Mouse (Mus musculus): ENCODE measurements around the gene Atp2a1. TPM values are rescaled to one million over a fixed set of nuclear protein-coding genes. Genes with fewer than 3 reads are reported as not detected.

Gene Atp2a1
- total RNA-seq, 2 experiments from 2014 or later = 0.87 TPM

DNA sequence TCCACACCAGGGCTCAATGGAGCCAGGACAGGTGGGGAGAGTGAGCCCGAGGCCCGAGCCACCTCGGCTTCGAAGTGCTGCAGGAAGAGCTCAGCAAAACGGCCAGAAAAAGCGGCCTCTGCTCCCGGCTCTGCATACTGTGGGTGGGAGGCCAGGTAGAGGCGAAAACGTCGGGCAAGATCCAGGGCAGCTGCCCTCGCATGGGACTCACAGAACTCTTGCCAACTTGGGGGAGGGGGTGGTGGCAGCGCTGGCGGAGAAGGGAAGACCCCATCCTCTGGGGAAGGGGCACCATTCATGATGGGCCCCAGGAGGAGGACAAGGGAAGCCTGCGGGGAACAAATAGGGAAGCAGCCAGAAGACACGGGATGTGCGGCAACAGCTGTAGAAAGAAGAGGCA, 9.8 kb upstream of the Atp2a1 start:
- no peak for DNase-seq

DNA sequence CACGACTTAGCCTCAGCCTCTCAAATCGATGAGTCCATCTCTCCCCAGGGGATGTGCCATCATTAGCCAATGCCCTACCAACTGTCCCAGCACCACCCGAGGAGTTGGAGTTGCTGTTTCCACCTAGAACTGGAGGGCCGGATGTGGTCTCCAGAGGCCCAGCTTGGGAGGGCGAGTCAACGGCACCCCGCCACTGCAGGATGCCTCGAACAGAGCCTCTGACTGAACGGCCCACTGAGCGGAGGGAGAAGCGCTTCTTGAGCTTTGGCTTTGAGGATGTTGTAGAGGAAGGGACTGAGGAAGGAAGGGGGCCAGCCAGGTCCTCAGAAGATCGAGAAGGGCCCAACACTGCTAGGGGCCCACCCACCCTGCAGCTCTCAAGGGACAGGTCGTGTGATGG, 9.4 kb upstream of the Atp2a1 start:
- no peak for DNase-seq

DNA sequence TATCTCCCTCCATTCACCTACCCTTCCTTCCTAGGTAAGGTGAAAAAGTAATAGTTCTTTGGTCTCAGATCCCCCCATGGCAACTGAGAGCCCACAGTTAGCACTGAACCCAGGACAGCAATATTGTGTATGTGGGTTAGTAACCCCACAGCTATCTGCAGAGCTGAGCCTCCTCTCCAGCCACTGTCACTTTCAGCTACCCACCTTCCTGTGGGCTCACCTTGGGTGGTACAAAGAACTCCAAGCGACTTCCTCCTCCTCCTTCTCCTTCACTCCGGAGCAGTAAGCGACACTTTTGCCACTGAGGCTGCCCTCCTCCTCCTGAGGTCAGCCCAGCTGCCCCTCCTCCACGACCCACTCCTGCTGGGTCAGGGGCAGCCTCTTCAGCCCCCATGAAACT, 8.9 kb upstream of the Atp2a1 start:
- no peak for DNase-seq

DNA sequence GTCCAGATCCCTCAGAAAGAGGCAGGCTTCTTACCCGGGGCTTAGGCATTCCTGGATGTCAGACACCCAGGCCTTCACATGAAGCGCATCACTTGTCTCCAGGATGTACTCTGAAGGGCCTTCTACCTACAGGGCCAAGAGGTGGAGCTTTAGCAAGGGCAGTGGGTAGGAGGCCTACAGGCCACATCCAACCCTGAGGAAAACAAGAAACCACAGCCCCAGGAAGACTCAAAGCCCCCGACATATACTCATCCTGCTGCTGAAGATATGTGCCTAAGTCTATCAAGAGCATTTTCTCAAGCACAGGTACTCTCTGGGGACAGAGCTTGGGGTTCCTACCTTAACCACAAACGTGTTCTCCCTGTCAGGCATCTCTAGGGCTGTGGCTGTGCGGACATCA, 8.5 kb upstream of the Atp2a1 start:
- DNase-seq = no peak

DNA sequence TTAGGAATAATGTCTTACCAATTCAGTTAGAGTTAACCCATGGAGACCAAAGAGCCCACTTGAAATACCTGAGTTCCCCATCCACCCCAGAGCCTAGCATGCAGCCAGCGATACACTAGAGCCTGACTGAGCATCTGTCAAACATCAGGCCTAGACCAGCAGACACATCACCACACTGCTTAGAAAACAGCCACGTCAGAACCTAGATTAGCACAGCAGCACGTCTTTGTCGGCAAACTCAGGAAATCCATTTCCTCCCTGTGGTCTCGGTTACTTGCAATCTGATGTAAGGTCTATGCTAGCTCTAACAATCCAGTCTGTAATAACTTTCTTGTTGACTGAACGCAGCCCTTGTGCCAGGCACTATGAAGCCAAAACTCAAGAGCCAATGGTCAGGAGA, 7.2 kb upstream of the Atp2a1 start:
- no peak for DNase-seq

DNA sequence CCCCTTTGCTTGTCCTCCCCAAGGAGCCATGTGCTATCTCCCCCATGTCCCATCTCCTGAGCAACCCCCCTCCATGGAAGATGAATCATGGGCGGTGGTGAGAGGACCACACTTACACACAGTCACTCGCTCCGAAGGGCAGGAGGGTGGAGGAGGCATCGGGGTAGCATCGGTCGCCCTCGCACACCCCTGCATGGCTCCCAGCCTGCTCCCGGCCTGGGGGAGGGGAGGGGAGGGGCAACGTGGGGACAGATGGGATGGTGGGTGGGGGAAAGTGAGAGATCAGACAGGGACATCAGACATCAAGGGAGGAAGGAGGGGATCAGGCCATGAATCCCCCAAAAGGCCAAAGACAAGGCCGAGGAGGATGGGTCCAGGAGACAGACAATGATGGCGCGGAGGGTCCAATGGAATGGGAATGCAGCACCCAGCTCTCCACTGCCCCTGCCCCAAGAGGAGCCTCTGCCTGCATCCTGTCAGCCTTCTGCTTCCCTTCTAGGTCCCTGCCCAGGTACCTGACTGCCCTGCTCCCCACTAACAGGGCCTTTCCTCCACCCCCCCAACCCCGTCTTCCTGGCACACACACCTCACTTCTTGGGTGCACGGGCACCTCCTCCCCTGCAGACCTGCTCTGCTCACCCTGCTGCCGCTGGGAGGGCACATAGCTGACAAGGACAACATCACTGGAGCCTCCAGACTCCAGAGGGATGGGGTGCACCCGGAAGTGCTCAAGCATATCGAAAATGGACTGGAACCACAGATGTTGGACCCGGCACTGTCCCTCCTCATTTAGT, 5.1 kb upstream of the Atp2a1 start:
- no peak for DNase-seq

DNA sequence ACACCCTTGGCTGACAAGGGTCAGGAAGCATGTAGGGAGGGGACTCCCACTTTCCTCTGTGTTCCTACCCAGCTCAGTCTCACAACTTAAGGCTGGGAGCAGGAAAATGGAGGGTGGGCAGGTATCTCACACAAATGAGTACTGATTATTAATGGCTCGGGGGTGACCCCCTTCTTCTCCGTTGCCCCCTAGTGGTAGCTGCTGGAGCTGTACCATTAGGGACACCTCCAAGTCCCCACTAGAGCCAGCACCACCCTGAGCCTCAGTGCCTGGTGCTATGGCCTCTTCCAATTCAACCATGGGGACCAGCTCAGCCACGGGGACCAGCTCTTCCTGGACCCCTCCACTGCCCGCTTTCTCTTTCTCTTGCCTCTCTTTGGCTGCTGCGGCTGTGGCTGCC, 4.4 kb upstream of the Atp2a1 start:
- DNase-seq = peak; percentile 39 to 64

DNA sequence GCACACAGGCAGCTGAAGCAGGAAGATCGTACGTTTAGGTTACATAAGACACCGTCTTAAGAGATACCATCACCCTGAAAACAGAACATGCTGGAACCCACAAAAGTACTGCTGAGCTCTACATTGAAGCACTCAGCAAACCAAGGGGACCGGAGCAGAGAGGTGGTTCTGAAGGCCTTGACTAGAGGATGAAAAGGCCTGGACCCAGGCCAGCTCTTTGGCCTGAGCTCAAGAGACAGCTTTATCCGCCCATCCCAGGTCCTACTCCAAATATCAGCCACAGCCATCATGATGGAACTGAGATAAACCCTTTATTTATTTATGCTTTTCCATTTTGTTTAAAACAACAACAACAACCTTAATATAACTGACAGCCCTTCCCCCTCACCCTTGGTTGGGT, 3.8 kb upstream of the Atp2a1 start:
- no peak for DNase-seq

DNA sequence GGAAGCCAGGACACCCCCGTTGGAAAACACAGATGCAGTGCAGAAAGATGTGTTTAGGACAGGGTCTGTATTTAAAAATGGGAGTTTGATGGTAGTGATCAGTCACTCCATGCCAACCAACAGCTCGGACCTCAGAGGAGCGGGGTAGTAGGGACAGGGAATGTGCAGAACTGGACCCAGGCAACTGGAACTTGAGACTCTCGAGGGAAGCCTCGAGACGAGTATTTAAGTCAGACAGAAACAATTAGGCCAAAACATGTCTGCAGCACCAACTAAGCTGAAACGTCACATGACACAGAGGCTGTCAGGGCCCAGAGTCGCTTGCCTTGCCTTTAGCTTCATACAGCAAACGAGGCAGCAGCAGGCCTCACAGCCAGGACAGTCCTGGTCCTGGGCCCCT, 3.2 kb upstream of the Atp2a1 start:
- no peak for DNase-seq

DNA sequence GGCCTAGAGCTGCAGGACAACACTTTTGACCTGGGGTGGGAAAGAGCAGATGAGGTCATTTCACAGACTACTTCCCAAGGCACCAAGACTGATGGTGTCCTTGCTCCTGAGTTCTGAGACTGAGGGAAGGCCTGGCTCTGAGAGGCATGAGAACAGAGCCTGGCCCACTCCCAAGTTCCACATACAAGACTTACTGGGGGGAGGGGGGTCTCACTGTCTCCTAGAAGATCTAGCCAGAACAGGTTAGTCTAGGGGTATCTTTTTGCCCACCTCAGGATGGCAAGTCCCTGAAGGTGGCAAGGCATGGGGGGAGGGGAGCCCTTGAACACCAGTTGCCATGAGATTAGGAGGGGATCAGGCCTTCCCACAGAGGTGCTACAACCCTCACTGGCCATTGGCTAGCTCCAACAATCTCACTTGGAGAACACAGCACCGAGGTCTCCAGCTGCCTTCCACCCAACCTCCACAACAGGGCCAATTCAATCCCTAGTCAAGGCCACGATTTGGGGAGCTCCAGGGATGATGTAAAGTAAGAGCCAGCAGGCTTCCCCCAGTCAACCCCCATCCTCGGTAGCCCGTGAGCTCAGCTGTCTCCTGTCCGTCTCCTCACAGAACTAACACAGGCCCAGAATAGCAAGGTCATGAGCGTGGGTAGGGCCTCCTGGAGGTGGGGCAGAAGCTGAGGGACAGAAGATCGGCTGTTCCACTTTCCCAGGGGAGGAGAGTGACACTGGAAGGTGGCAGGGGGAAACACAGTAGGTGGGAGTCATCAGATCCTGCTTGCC, 2.5 kb upstream of the Atp2a1 start:
- DNase-seq = peak; percentile 47 to 66

DNA sequence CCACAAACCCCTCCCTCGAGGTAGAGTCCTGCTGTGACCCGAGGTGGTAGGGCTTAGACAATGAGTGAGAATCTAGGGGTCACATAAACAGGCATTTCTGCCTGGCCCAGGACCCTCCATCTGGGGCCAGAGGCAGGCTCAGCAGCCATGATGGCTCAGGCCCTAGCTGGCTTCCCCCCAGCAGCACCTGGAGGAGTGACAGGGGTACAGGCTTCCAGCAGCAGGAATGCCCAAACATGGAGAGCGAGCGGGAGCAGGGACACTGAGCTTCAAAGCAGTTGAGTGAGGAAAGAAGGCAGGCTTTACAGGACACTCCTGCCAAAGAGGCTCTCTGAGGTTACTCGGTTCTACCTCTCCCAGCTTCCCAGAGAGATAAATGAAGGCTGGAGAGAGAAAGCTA, 1.9 kb upstream of the Atp2a1 start:
- peak in 1 of 2 experiments; percentile 34 for DNase-seq

DNA sequence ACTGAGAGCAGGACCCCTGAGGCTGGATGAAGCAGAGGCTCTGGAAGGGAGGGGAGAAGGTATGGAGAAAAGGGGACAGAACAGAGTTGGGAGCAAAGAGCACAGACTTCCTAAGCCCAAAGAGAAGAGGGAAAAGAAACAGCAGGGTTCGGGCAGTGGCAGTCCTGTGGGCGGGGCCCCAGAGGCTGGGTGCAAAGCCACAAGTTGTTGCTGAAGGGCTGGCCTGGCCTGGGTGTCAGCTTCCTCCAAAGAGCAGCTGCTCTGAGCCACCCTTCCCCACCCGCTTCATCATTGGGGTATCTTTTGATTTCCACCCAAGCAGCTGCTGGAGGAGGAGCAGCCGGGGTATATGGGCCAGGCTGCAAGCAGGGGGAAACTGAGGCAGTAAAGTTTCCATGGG, 1.2 kb upstream of the Atp2a1 start:
- peak in 1 of 2 experiments; percentile 33 for DNase-seq

DNA sequence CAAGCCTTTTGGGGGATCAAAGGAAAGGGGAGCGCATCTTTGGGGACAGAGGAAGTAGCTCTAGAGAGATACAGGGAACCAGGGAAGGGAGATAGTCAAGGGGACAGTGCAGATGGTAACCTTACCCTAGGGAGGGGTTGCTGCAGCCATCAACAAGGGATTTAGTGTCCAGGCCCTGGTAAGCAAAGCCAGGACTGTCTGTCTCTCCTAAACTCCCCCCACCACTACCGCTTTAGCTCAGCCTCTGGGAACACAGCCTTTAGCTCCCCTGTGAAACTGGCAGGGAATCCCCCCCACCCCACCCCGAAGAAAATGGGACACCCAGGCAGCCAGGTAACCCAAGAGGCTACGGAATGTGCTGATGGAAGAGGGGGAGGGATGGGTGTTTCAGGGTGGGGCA, 639 bp upstream of the Atp2a1 start:
- no peak for DNase-seq

DNA sequence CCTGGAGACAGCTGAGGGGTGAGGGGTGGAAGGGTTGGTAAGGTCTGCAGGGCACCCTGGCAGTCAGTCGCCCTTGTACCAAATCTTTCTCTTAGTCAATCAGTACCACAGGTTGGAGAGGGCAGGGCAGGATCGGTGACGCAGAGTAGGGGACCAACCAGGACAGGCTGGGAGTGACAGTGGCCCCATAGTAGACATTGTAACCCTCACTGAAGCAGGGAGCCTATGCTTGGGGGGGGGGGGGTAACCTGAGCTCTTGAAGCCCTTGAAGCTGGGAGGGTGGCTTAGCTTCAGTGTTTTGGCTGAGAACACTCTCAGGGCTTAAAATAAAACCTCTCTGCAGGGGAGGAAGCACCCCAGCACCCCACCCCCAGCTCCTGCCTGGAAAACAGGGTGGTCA, 1.3 kb downstream of the Atp2a1 start:
- DNase-seq = no peak

DNA sequence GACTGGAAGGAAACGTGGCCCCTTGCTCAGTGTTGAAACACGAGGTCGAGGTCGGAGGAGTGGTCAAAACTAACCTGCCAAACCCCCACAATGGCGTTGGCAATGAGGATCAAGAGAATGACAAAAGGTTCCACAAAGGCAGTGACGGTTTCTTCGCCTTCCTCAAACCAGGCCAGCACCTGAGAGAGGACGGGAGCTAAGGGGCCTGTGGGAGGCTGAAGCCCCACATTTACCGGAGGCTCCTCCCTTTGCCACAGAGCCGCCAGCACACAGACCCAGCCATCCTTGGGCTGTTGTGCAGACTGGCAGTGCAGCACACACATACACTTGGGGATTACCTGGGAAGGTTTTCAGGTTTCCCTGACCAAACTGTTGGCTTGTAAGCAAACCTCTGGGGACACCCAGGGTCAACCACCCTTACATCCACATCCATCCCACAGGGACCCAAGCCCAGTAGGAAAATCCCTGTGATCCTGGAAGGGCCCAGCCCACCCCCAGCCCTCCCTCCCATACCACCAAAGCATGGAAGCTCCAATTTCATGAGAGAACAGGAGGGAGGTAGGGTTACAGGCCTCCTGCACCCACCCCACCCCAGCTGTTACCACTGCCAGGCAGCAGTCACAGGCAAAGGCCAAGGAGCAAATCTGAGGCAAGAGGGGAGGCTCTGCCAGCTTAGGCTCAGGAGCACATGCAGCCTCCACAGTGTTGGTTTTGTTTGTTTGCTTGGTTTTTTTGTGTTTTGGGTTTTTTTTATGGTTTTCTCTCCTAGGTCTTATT, 2.1 kb downstream of the Atp2a1 start:
- no peak for DNase-seq

DNA sequence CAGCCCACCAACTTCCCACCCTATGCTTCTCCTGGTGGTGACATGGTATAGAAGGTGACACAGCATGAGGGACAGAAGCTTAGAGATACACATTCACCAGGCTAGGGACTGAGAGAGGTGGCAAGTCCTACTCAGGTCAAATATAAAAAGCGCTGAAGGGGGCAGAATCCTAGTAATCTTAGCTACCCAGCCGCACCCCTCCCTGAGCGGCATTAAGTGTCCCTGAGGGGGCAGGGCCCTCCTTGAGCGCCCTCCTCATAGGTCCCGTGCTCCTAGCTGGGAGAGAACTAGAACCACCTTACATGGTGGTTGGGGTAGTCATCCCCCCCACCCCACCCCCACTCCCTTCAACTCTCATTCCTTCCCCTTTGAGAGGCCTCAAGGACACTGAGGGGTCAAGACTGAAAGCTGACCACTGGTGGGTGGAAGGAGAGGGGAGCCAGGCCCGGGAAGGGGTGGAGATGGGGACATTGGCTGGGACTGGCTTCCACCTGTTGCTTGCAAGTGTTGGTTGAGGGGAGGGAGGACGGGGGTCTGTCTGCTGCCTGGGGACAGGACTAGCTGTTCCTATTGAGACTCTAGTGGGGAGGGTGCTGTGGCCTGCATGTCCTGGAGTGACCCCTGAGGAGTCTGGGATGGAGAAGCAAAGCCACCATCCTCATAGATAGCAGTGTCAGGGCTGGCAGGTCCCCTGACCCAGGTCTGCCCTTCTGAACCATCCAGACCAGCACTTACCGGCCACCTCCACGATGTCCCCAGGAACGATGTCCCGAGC, 3.9 kb downstream of the Atp2a1 start:
- no peak for DNase-seq

DNA sequence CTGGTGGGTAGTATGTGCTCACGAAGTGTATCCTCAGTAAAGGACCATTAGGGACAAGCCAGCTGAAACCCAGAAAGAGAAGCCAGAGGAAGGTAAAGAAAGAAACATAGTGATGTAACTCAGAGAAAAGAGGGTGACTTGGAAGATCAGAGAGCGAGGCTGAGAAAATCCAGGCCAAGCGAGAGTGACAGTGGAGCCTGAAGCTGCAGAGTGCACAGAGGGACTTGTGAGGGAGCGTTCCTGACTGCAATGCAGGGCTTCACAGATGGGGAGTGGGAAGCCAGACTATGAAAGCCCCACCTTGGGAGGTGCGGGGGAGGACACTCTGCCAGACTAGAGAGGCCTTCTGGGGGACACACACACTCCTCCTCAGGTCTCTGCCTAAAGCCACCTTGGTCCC, 4.7 kb downstream of the Atp2a1 start:
- DNase-seq = no peak

DNA sequence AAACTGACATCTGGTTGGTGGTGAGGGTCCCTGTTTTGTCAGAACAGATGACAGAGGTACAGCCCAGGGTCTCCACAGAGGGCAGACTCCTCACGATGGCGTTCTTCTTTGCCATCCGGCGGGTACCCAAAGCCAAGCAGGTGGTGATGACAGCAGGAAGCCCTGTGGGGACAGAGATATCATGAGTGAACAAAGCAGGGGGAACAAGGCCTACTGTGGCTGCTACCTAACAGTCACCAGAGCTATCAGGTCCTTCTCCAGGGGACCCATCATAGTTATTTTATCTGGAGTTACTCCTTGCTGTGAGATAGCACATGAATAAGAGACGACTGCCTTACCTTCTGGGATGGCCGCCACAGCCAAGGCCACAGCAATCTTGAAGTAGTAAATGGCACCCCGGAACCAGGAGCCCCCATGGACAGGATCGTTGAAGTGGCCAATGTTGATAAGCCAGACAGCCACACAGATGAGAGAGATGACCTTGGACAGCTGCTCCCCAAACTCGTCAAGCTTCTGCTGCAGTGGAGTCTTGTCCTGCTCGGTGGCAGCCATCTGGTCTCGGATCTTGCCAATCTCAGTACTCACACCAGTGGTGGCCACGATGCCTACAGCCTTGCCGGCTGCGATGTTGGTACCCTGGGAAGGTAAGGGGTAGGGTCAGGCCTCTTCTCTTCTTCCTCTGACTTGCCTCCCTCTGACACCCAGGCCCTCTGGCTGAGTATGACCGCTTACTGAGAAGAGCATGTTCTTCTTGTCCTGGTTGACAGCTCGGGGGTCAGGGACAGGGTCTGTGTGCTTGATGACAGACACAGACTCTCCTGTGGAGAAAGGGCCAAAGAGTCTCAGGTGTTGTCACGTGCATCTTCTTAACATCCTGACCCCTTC, 6.3 kb downstream of the Atp2a1 start:
- DNase-seq = no peak

DNA sequence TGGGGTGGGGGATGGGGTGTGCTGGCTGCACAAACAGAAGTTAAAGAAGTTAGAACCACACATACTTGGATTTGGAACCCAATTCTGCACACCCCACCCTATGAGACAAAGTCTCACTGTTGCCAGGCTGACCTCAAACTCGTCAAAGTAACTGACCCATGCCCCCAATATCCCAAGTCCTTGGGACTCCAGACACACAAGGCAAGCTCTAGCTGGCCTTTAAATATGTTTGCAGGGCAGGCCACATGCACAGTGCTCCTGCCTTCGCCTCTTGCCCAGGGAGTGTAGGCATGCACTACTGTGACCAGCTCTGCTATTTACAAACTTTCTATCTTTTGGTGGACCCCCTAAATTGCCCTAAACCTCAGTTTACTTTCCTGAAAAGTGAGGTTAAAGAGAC, 7.7 kb downstream of the Atp2a1 start:
- no peak for DNase-seq

DNA sequence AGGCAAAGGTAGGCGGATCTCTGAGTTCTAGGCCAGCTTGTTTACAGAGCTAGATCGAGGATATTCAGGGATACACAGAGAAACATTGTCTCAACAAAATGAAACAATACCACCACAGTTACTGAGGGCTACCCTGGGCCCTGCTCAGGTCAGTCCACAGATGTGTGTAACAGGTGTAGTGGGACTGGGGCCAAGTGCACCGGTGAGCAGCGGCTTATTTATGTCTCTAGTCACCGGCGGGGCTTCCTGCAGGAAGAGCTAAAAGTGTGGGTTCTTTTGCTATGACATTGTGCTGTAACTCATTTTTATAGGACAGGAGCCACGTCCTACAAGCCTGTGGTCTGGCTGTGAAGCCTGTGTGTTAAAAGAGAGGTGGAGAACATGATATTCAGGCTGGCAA, 9.0 kb downstream of the Atp2a1 start:
- DNase-seq = no peak

DNA sequence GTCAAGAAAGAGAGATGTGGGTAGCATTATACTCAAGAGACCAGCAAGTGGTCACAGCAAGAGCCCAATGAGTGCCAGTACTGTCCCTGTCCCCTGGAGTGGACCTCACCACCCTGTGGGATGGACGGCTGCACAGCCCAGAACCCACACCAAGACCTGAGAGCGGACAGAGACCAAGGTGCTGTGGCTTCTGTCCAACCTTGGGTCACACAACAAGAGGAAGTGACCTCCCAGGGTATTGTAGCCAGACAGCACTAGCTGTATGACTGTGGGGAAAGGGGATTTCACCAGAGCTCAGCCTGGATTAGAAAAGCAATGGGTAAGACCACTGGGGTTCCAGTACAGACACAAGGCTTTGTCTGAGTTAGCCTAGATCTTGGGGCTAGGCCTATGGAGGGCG, 10.7 kb downstream of the Atp2a1 start:
- DNase-seq = no peak
